Mouse (Mus musculus) E14TG2a.4 (cell line): Measurements from ENCODE around the gene AL731706.1.

Experiments
- CTCF ChIP-seq: conservative IDR thresholded peaks from 2 replicates; pipeline ENCODE4 v1.5.1; 2014; ENCODE audit warnings: low read length
- NANOG ChIP-seq: IDR thresholded peaks from 2 replicates; pipeline ENCODE4 v1.6.1; 2014; ENCODE audit warnings: borderline replicate concordance, low read length, mixed read lengths
- POU5F1 ChIP-seq: IDR thresholded peaks from 2 replicates; pipeline ENCODE4 v1.6.1; 2014; ENCODE audit warnings: low read length, borderline replicate concordance

DNA sequence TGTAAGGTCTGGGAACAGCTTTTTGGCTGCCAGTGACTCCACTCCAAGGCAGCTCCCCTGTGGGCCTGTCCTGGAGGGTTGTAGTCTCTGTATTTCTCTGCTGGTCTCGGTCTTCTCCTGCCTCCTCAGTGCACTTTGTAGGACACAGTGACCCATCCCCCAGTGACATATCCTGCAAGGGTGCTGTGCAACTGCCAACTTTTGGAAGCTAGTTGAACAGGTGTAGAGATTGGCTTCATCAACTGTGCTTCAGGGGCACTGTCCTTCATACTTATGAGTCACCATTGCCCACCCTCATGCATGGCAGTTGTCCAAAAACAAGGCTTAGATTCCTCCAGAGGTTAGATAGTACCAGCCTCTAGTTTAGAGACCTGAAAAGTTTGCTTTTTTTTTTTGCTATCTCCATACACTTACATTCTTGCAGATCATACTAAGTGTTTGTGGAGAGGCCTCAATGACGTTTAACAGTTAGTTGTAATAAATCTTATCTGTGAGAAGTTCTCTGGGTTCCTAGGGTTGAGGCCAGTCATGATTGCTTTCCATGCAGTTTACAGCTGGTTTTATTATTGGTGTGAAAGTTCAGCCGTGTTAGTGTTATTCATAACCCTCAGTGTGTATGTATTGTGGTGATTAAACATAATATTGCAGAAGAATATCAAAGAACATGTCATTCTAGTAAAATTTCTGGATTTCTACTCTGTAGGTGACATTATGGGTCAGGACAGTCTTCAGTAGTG, 29.2 kb upstream of the AL731706.1 start:
- TF ChIP-seq CTCF (no peak), NANOG (no peak), POU5F1 (no peak)
